Mouse (Mus musculus): ENCODE measurements around the gene Tstd1. TPM values are rescaled to one million over a fixed set of nuclear protein-coding genes. Genes with fewer than 3 reads are reported as not detected.

The Tstd1 gene
- 1 to 10 TPM; 2.6 to 2.9 TPM for total RNA-seq (2021)
- long read RNA-seq, experiment 1: 0 reads
- long read RNA-seq, experiment 2: 0 reads

- DNase-seq (ENCODE audit: low spot score in 2 of 2): no peak
Measured at GRCm38 (mm10) chr1:171418660-171419059, at the start of gene Tstd1. Tstd1 (plus strand) TSS chr1:171418872.

GRCm38 (mm10) chr1:171369845-171370556 lies 48.7 kb upstream of the Tstd1 start, which contains the start of gene Nectin4:
Nectin4 (plus strand) TSS chr1:171370099.
- DNase-seq (ENCODE audit: low spot score in 2 of 2): no peak

GRCm38 (mm10) chr1:171372880-171373279 lies 45.8 kb upstream of the Tstd1 start:
- DNase-seq (ENCODE audit: low spot score in 2 of 2): no peak

GRCm38 (mm10) chr1:171373946-171374345 lies 44.7 kb upstream of the Tstd1 start:
- DNase-seq (ENCODE audit: low spot score in 2 of 2): no peak

- DNase-seq (ENCODE audit: low spot score in 2 of 2): no peak
Measured at GRCm38 (mm10) chr1:171375646-171376097, 43.0 kb upstream of the Tstd1 start.

GRCm38 (mm10) chr1:171378298-171378697 lies 40.4 kb upstream of the Tstd1 start:
- no peak for DNase-seq (ENCODE audit: low spot score in 2 of 2)

- DNase-seq (ENCODE audit: low spot score in 2 of 2): peak; percentile 70 to 80
Measured at GRCm38 (mm10) chr1:171379935-171380599, 38.6 kb upstream of the Tstd1 start.

GRCm38 (mm10) chr1:171382096-171382620 lies 36.5 kb upstream of the Tstd1 start:
- no peak for DNase-seq (ENCODE audit: low spot score in 2 of 2)

GRCm38 (mm10) chr1:171384361-171384760 lies 34.3 kb upstream of the Tstd1 start:
- DNase-seq (ENCODE audit: low spot score in 2 of 2): no peak

- no peak for DNase-seq (ENCODE audit: low spot score in 2 of 2)
Measured at GRCm38 (mm10) chr1:171385171-171385570, 33.5 kb upstream of the Tstd1 start.

- DNase-seq (ENCODE audit: low spot score in 2 of 2): no peak
Measured at GRCm38 (mm10) chr1:171387099-171387498, 31.6 kb upstream of the Tstd1 start.

GRCm38 (mm10) chr1:171388376-171389102 lies 30.1 kb upstream of the Tstd1 start, which contains the start of gene Arhgap30:
Arhgap30 (plus strand) TSS chr1:171388954.
- DNase-seq (ENCODE audit: low spot score in 2 of 2): no peak

- DNase-seq (ENCODE audit: low spot score in 2 of 2): no peak
Measured at GRCm38 (mm10) chr1:171390101-171390500, 28.6 kb upstream of the Tstd1 start.

- no peak for DNase-seq (ENCODE audit: low spot score in 2 of 2)
Measured at GRCm38 (mm10) chr1:171401821-171402220, 16.9 kb upstream of the Tstd1 start.

GRCm38 (mm10) chr1:171402991-171403390 lies 15.7 kb upstream of the Tstd1 start:
- DNase-seq (ENCODE audit: low spot score in 2 of 2): no peak

GRCm38 (mm10) chr1:171407263-171407662 lies 11.4 kb upstream of the Tstd1 start:
- no peak for DNase-seq (ENCODE audit: low spot score in 2 of 2)

GRCm38 (mm10) chr1:171410231-171410630 lies 8.4 kb upstream of the Tstd1 start:
- no peak for DNase-seq (ENCODE audit: low spot score in 2 of 2)

- peak; percentile 95 to 97 for DNase-seq (ENCODE audit: low spot score in 2 of 2)
Measured at GRCm38 (mm10) chr1:171410947-171411484, 7.7 kb upstream of the Tstd1 start, which contains the start of gene Usf1. Usf1 (plus strand) TSS chr1:171411313.

GRCm38 (mm10) chr1:171411492-171411941 lies 7.2 kb upstream of the Tstd1 start:
- no peak for DNase-seq (ENCODE audit: low spot score in 2 of 2)

GRCm38 (mm10) chr1:171412001-171412441 lies 6.7 kb upstream of the Tstd1 start:
- DNase-seq (ENCODE audit: low spot score in 2 of 2): peak in 1 of 2 experiments; percentile 36

- DNase-seq (ENCODE audit: low spot score in 2 of 2): peak; percentile 14 to 74
Measured at GRCm38 (mm10) chr1:171412446-171412845, 6.2 kb upstream of the Tstd1 start.
